Mouse (Mus musculus): ENCODE data around the gene Lgmn. TPM values are rescaled to one million over a fixed set of nuclear protein-coding genes. Genes with fewer than 3 reads are reported as not detected.

Gene Lgmn
- total RNA-seq (2023) = 100 to 1,000 TPM; 104 to 109 TPM

GRCm38 (mm10) chr12:102439632-102440023 lies at the start of gene Lgmn:
Gene Lgmn, minus strand, starts transcription at chr12:102439813.

GRCm38 (mm10) chr12:102468894-102469764 lies 29.5 kb upstream of the Lgmn start, which contains the start of gene Golga5:
Gene Golga5, plus strand, starts transcription at chr12:102469135.

Other genes with a start within 250 kb of the Lgmn start
- gene Rin3, start 156.8 kb downstream of the Lgmn start, total RNA-seq (2023) = 100 to 1,000 TPM; 194 to 269 TPM
- gene Golga5, start 29.3 kb upstream of the Lgmn start, total RNA-seq (2023) = 10 to 100 TPM; 45.4 to 51.0 TPM
- not detected for gene Chga, start 115.2 kb upstream of the Lgmn start, total RNA-seq (2023)